Mouse (Mus musculus) frontal cortex, adult (tissue): Measurements from ENCODE around the gene Bzw1.

ENCODE experiments used
- ATAC-seq: cut with Nextera tagmentation; 2 replicates; pipeline ENCODE4 v1.9.2; 2017; ENCODE audit warnings: mild to moderate bottlenecking, moderate library complexity, mixed read lengths; ENCODE audit not compliant: low TSS enrichment

The Bzw1 gene

GRCm38 (mm10) chr1:58396179-58396578, 3.5 kb downstream of the Bzw1 start:
- ATAC-seq: no peak

- no peak for ATAC-seq
Observed at GRCm38 (mm10) chr1:58397731-58398130, 5.0 kb downstream of the Bzw1 start.

- no peak for ATAC-seq
Observed at GRCm38 (mm10) chr1:58401396-58401795, 8.7 kb downstream of the Bzw1 start.

GRCm38 (mm10) chr1:58403745-58404144, 11.0 kb downstream of the Bzw1 start:
- ATAC-seq: no peak

GRCm38 (mm10) chr1:58407321-58407720, 14.6 kb downstream of the Bzw1 start:
- ATAC-seq: no peak

GRCm38 (mm10) chr1:58408141-58408540, 15.4 kb downstream of the Bzw1 start:
- ATAC-seq: no peak

GRCm38 (mm10) chr1:58409553-58410197, 17.0 kb downstream of the Bzw1 start:
- 0 out of 2 replicates have a peak, but pooled peaks have one; percentile 12 for ATAC-seq

- peak; percentile 21; the same call in 1 of the 2 replicates for ATAC-seq
Observed at GRCm38 (mm10) chr1:58410198-58410588, 17.5 kb downstream of the Bzw1 start.

GRCm38 (mm10) chr1:58410776-58411175, 18.1 kb downstream of the Bzw1 start:
- ATAC-seq: 0 out of 2 replicates have a peak, but pooled peaks have one; percentile 1

GRCm38 (mm10) chr1:58415442-58415841, 22.7 kb downstream of the Bzw1 start:
- no peak for ATAC-seq

- ATAC-seq: no peak
Observed at GRCm38 (mm10) chr1:58416048-58416447, 23.4 kb downstream of the Bzw1 start.

GRCm38 (mm10) chr1:58420032-58420431, 27.3 kb downstream of the Bzw1 start:
- ATAC-seq: no peak

- no peak for ATAC-seq
Observed at GRCm38 (mm10) chr1:58420961-58421360, 28.3 kb downstream of the Bzw1 start.

- ATAC-seq: peak; percentile 22; the same call in 1 of the 2 replicates
Observed at GRCm38 (mm10) chr1:58422879-58423278, 30.2 kb downstream of the Bzw1 start.

- peak; percentile 91 for ATAC-seq
Observed at GRCm38 (mm10) chr1:58423371-58424248, 30.9 kb downstream of the Bzw1 start, which contains the start of gene Clk1. Clk1 (minus strand) TSS chr1:58424066.

GRCm38 (mm10) chr1:58424551-58424950, 31.9 kb downstream of the Bzw1 start:
- no peak for ATAC-seq

GRCm38 (mm10) chr1:58444691-58445090, 52.0 kb downstream of the Bzw1 start:
- ATAC-seq: no peak

GRCm38 (mm10) chr1:58445143-58445722, 52.5 kb downstream of the Bzw1 start, which contains the start of the genes Nif3l1 and Ppil3:
Nif3l1 (plus strand) TSS chr1:58445151.
Ppil3 (minus strand) TSS chr1:58445486.
- peak; percentile 98 for ATAC-seq

- peak; percentile 11 for ATAC-seq
Observed at GRCm38 (mm10) chr1:58445861-58446260, 53.2 kb downstream of the Bzw1 start.

- no peak for ATAC-seq
Observed at GRCm38 (mm10) chr1:58447766-58448165, 55.1 kb downstream of the Bzw1 start.

GRCm38 (mm10) chr1:58448396-58448795, 55.7 kb downstream of the Bzw1 start:
- no peak for ATAC-seq

- no peak for ATAC-seq
Observed at GRCm38 (mm10) chr1:58454316-58454715, 61.6 kb downstream of the Bzw1 start.
